Mouse (Mus musculus) gastrocnemius, adult 2 months (tissue): ENCODE results near the gene Nfatc2. TPM values are rescaled to one million over a fixed set of nuclear protein-coding genes. Genes with fewer than 3 reads are reported as not detected.

Source experiments
- DNase-seq: peaks from one replicate; pipeline ENCODE4 v3.0.0; 2022
- H3K27ac ChIP-seq: fragments of 200-600 bp; 2 replicates; pipeline ENCODE4 v1.8.1; 2022; ENCODE audit warnings: mild to moderate bottlenecking
- H3K4me3 ChIP-seq: fragments of 200-600 bp; 2 replicates; pipeline ENCODE4 v1.8.1; 2022; ENCODE audit warnings: mild to moderate bottlenecking, moderate library complexity
- CTCF ChIP-seq: fragments of 200-600 bp; IDR thresholded peaks from 2 replicates; pipeline ENCODE4 v1.8.1; 2022; ENCODE audit warnings: antibody characterized with exemption, mild to moderate bottlenecking, moderate library complexity
- intact Hi-C: fragments of 180-260 bp; cut with DNase I; formaldehyde crosslinking; loops from one replicate; pipeline ENCODE4 v1.15.1; 2025
- microRNA-seq: library from miRNA; unstranded; fragments of <30 nt; microRNA quantifications from one replicate; pipeline ENCODE4 v1.2.0, GENCODE M21; 2021
- total RNA-seq, 2 experiments: library from RNA; stranded (reverse); gene quantifications; 2 replicates each; pipeline ENCODE4 v1.2.3; 2021

Gene Nfatc2
- total RNA-seq, 2 experiments from 2014 or later, result 7.1 to 9.1 TPM

- TF ChIP-seq CTCF, result peak; percentile 34
- H3K4me3 ChIP-seq, result no peak overlapping the region
- H3K27ac ChIP-seq, result no peak overlapping the region
- DNase-seq, result no peak
- intact Hi-C loops, result no loop called here
Measured at GRCm38 (mm10) chr2:168428375-168428901, 173.0 kb downstream of the Nfatc2 start.

Small RNA genes within 50 kb of the gene (microRNA-seq; reads per million reads assigned to microRNA genes)
- gene Mir7004, result not detected

Other genes with a start within 250 kb of the Nfatc2 start
- gene Atp9a, start 140.8 kb upstream of the Nfatc2 start, total RNA-seq, result 10 to 100 TPM; 15.3 to 25.0 TPM
- 1 to 10 TPM; 1.6 to 2.4 TPM for gene Sall4, start 166.3 kb upstream of the Nfatc2 start, total RNA-seq